Mouse (Mus musculus) liver, postnatal 0 days (tissue): ENCODE results near the gene Gprc5a. TPM values are rescaled to one million over a fixed set of nuclear protein-coding genes. Genes with fewer than 3 reads are reported as not detected.

Experiments
- ATAC-seq: fragments of 200-750 bp; cut with Nextera tagmentation; 2 replicates; pipeline ENCODE4 v1.8.0; 2017; ENCODE audit warnings: mild to moderate bottlenecking, moderate library complexity
- DNase-seq: peaks from one replicate; pipeline ENCODE4 v3.0.0-alpha.2; 2016
- H3K27ac ChIP-seq: fragments of 300-500 bp; sonication (generic); 2 replicates; pipeline ENCODE4 v1.5.1; 2014; ENCODE audit warnings: antibody characterized with exemption, moderate library complexity, mild to moderate bottlenecking, low read depth
- H3K27me3 ChIP-seq: fragments of 300-500 bp; sonication (generic); 2 replicates; pipeline ENCODE4 v1.6.1; 2014; ENCODE audit warnings: low read length, control low read depth, mixed read lengths; ENCODE audit not compliant: insufficient read depth
- H3K36me3 ChIP-seq: fragments of 300-500 bp; sonication (generic); replicated peaks from 2 replicates; pipeline ENCODE4 v1.6.1; 2014; ENCODE audit warnings: mild to moderate bottlenecking, control low read depth, low read length, moderate library complexity, mixed read lengths; ENCODE audit not compliant: insufficient read depth
- H3K4me1 ChIP-seq: fragments of 300-500 bp; sonication (generic); 2 replicates; pipeline ENCODE4 v1.6.1; 2014; ENCODE audit warnings: antibody characterized with exemption, mild to moderate bottlenecking, control low read depth; ENCODE audit not compliant: insufficient read depth
- H3K4me2 ChIP-seq: fragments of 300-500 bp; sonication (generic); 2 replicates; pipeline ENCODE4 v1.6.1; 2014; ENCODE audit warnings: low read depth, mild to moderate bottlenecking, low read length, moderate library complexity, mixed read lengths
- H3K4me3 ChIP-seq: fragments of 300-500 bp; sonication (generic); 2 replicates; pipeline ENCODE4 v1.5.1; 2014; ENCODE audit warnings: low read depth, low read length
- H3K9ac ChIP-seq: fragments of 300-500 bp; sonication (generic); replicated peaks from 2 replicates; pipeline ENCODE4 v1.6.1; 2014; ENCODE audit warnings: mild to moderate bottlenecking, moderate library complexity
- H3K9me3 ChIP-seq: fragments of 300-500 bp; sonication (generic); 2 replicates; pipeline ENCODE4 v1.6.1; 2016; ENCODE audit warnings: mild to moderate bottlenecking, control low read depth, low read length, mixed read lengths
- CTCF ChIP-seq: sonication (generic); IDR thresholded peaks from 2 replicates; pipeline ENCODE4 v1.5.1; 2016; ENCODE audit warnings: antibody characterized with exemption, low read depth
- EP300 ChIP-seq: IDR thresholded peaks from 2 replicates; pipeline ENCODE4 v1.6.1; 2016; ENCODE audit warnings: antibody characterized with exemption, low read depth, mild to moderate bottlenecking
- WGBS: fragments of 180-500 bp; shearing (Covaris S2); extraction: QIAGEN DNeasy Blood & Tissue Kit; methylation state at CpG from one replicate; pipeline ENCODE4 v1.1.7; 2014; ENCODE audit not compliant: insufficient replicate concordance; 5-methylcytosine and 5-hydroxymethylcytosine counted together
- polyA plus RNA-seq: library from polyadenylated mRNA; unstranded; fragments of >200 nt; fragmentation: Nextera tagmentation; extraction: Ambion mirVana; gene quantifications from 2 replicates; pipeline ENCODE4 v1.2.1, GENCODE M21; 2015

Gene Gprc5a
- polyA plus RNA-seq, 1 experiment from 2014 or later, result 0.21 TPM

DNA sequence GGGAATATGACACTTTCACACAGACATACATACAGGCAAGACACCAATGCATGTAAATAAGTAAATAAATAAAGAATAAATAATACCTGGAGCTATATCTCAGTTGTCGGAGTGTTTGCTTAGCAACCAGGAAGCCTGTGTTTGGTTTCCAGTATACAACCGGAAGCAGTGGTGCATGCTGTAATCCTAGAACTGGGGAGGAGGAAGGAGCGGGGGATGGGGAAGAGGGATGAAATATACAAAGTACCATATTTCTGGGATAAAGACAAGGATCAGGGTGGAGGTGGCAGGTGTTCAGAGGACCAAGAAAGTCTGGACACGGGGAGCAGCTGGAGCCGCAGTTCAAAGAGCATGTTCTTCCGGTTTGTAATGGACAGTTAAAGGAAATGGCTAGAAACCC, 16.9 kb upstream of the Gprc5a start:
- no peaks in the 10 kb centered on the region for H3K36me3 ChIP-seq
- H3K4me2 ChIP-seq, result no peak overlapping the region
- 66% methylated on average over 6 of the region's 6 CpGs for WGBS
- no peaks in the 10 kb centered on the region for H3K4me1 ChIP-seq
- H3K27ac ChIP-seq, result no peak overlapping the region
- ATAC-seq (no peak), DNase-seq (no peak)
- TF ChIP-seq CTCF, result no peak
- no peak for TF ChIP-seq EP300
- H3K9ac ChIP-seq, result no peak overlapping the region
- no peaks in the 10 kb centered on the region for H3K9me3 ChIP-seq
- no peak overlapping the region for H3K4me3 ChIP-seq
- H3K27me3 ChIP-seq, result no peaks in the 10 kb centered on the region

GRCm38 (mm10) chr6:135048956-135049355, 16.5 kb upstream of the Gprc5a start:
- H3K36me3 ChIP-seq, result no peaks in the 10 kb centered on the region
- no peak for TF ChIP-seq EP300
- TF ChIP-seq CTCF, result no peak
- no peak overlapping the region for H3K27ac ChIP-seq
- 81% methylated on average over 16 of the region's 16 CpGs for WGBS
- no peaks in the 10 kb centered on the region for H3K27me3 ChIP-seq
- no peak overlapping the region for H3K9ac ChIP-seq
- H3K9me3 ChIP-seq, result no peaks in the 10 kb centered on the region
- H3K4me2 ChIP-seq, result no peak overlapping the region
- ATAC-seq (no peak), DNase-seq (no peak)
- no peaks in the 10 kb centered on the region for H3K4me1 ChIP-seq
- no peak overlapping the region for H3K4me3 ChIP-seq

DNA sequence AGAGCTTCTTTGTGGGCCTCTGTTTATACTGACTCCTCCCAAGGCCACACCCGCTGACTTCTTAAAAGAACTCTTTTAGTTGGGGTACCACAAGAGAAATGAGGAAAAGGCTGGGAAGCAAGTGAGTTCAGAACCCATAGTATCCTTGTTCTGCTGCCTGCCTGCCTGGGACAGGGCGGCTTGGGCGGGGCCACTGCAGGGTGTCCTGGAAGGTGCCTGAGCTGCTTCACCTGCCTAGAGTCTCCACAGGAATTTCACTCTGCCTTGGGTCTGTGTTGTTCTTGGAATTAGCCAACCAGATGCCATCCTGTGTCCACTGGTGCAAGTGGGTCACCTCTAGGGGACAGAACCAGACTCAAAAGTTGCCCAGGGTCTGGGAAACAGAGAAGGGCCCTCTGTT, 11.7 kb upstream of the Gprc5a start:
- no peak overlapping the region for H3K4me3 ChIP-seq
- TF ChIP-seq EP300 (no peak), CTCF (no peak)
- H3K27ac ChIP-seq, result no peak overlapping the region
- no peak overlapping the region for H3K4me2 ChIP-seq
- WGBS, result 70% methylated on average over 3 of the region's 3 CpGs
- H3K4me1 ChIP-seq, result no peaks in the 10 kb centered on the region
- no peaks in the 10 kb centered on the region for H3K27me3 ChIP-seq
- ATAC-seq, result no peak
- no peak for DNase-seq
- H3K36me3 ChIP-seq, result no peaks in the 10 kb centered on the region
- H3K9me3 ChIP-seq, result no peaks in the 10 kb centered on the region
- no peak overlapping the region for H3K9ac ChIP-seq

DNA sequence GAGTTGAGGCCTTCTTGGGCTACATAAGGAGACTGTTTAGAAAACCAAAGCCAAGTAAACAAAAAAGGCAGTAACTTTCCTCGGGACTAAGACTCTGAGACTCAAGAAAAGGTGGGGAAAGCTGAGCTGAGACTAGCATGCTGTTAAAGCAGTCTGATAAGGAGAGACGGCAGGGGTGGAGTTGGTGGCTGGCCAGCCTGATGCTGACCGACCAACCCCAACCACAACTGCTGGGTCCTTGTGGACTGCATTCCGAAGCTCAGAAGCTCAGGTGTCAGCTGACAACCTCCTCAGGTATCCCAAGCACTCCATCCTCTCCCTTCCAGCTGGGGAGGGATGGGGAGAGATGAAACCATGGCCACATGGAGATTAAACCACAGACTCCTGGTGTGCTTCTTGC, 9.6 kb upstream of the Gprc5a start:
- Histone ChIP-seq H3K9me3 (no peaks in the 10 kb centered on the region), H3K36me3 (no peaks in the 10 kb centered on the region), H3K4me2 (no peak overlapping the region), H3K4me1 (no peaks in the 10 kb centered on the region), H3K4me3 (no peak overlapping the region), H3K27me3 (no peaks in the 10 kb centered on the region), H3K9ac (no peak overlapping the region), H3K27ac (no peak overlapping the region)
- TF ChIP-seq CTCF, result no peak
- ATAC-seq (no peak), DNase-seq (no peak)
- 46% methylated on average over 4 of the region's 4 CpGs for WGBS

DNA sequence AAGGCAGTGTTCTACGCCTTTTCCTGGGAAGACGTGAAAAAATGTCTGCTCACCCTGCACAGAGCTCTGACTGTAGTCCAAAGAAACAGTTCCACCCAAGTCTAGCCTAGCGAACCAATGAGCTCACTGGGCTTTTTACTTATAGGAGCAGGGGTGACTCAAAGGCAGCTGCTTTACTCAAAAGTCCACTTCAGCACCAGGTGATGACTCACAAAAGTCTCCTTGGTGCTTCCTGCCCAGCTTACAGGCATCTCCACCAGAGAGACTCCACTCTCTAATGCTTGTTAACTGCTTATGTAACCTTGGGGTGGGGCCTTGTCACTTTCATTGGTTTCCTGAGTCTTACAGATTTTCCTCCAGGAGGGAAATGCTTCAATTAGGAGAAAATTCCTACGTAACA, 4.7 kb upstream of the Gprc5a start:
- H3K4me3 ChIP-seq, result no peak overlapping the region
- no peaks in the 10 kb centered on the region for H3K9me3 ChIP-seq
- DNase-seq, result no peak
- no peak overlapping the region for H3K4me2 ChIP-seq
- no peaks in the 10 kb centered on the region for H3K36me3 ChIP-seq
- peaks cover 5% of the 10 kb centered on the region; the same call in 1 of the 2 replicates for H3K4me1 ChIP-seq
- no peak overlapping the region for H3K27ac ChIP-seq
- TF ChIP-seq CTCF, result no peak
- no peak for TF ChIP-seq EP300
- 79% methylated on average over 4 of the region's 4 CpGs for WGBS
- no peak overlapping the region for H3K9ac ChIP-seq
- no peak for ATAC-seq
- no peaks in the 10 kb centered on the region for H3K27me3 ChIP-seq

GRCm38 (mm10) chr6:135064621-135065020, 830 bp upstream of the Gprc5a start:
- Histone ChIP-seq H3K4me1 (peaks cover 7% of the 10 kb centered on the region; the same call in 1 of the 2 replicates), H3K4me3 (peak overlapping the region; percentile 54; the same call in 1 of the 2 replicates), H3K36me3 (no peaks in the 10 kb centered on the region), H3K4me2 (no peak overlapping the region), H3K9ac (no peak overlapping the region), H3K27ac (no peak overlapping the region), H3K9me3 (no peaks in the 10 kb centered on the region), H3K27me3 (0 out of 2 replicates have a peak, but pooled peaks cover 8% of the 10 kb centered on the region)
- TF ChIP-seq EP300 (no peak), CTCF (no peak)
- WGBS, result 82% methylated on average over 12 of the region's 12 CpGs
- ATAC-seq (no peak), DNase-seq (no peak)
